Mouse (Mus musculus) ES-E14 (cell line): ENCODE results near the gene Nhp2.

ENCODE experiments used
- CHD2 ChIP-seq: IDR thresholded peaks from 2 replicates; pipeline ENCODE4 v1.6.1; 2014; ENCODE audit warnings: mild to moderate bottlenecking, low read depth, low read length, inconsistent platforms
- MAFK ChIP-seq: IDR thresholded peaks from 2 replicates; pipeline ENCODE4 v1.6.1; 2014; ENCODE audit warnings: mild to moderate bottlenecking, low read depth, low read length, inconsistent platforms; ENCODE audit not compliant: insufficient read depth
- ZC3H11A ChIP-seq: IDR thresholded peaks from 2 replicates; pipeline ENCODE4 v1.6.1; 2012; ENCODE audit warnings: low read depth, mild to moderate bottlenecking, inconsistent platforms, low read length, borderline replicate concordance

DNA sequence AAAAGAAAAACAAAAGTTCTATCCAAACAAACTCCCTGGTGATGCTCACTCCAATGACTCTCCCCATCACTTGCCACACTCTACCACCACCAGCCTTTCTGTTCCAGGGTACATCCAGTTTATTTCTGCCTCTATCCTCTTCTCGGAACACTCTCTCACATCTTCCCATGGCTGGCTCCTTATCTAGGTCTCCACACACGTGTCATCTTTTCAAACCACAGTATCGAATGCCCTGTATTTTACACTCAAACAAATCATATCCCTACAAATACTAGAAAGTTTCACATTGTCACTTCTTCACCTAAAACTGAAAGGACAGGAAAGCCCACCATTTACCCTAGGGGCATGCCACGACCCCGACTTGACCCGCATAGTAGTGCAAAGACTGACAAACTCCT lies 15.6 kb downstream of the Nhp2 start:
- TF ChIP-seq MAFK (no peak), ZC3H11A (no peak), CHD2 (no peak)
